Comparison of ENCODE assay signal across 8 mouse cellular contexts in the genomic region with DNA sequence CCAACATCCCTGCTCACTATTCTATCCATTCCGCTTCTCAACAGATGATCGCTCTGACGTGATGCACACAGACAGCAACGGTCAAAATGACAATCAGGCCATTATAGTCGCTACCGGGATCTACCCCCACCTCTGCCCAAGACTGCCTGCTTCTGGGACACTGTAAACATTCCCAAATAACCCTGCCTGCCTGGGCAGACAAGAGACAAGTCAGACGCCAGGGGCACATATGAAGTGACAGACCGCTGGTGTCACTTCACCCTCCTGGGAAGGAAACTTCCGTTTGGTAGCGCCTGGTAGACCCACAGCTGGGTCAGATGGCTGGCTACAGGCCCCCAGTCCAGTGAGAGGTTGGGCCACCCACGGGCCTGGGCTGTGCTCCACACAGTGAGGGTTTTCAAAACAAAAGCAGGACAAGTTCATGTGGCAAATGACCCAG. TPM values are rescaled to one million over a fixed set of nuclear protein-coding genes. Genes with fewer than 3 reads are reported as not detected.
DNase-seq lines count a peak whose midpoint lies in the region; ATAC-seq and TF ChIP-seq lines count a peak whose summit lies in the region.

No protein-coding gene starts in this region.

- WGBS in forebrain, postnatal 0 days, result 31% methylated on average over 11 of the region's 11 CpGs
- WGBS in limb, embryonic 10.5 days, result 43% methylated on average over 11 of the region's 11 CpGs
- WGBS in neural tube, embryonic 11.5 days, result 33% methylated on average over 11 of the region's 11 CpGs

- H3K36me3 ChIP-seq in forebrain, postnatal 0 days (ENCODE audit: insufficient read depth), result no peaks in the 10 kb centered on the region
- no peaks in the 10 kb centered on the region for H3K36me3 ChIP-seq in limb, embryonic 10.5 days
- no peaks in the 10 kb centered on the region for H3K36me3 ChIP-seq in neural tube, embryonic 11.5 days (ENCODE audit: control insufficient read depth, insufficient read depth, low read length)

- peak overlapping the region; percentile 68; the same call in 1 of the 2 replicates for H3K27ac ChIP-seq in forebrain, postnatal 0 days (ENCODE audit: low read depth, low read length)
- no peak overlapping the region for H3K27ac ChIP-seq in limb, embryonic 10.5 days
- H3K27ac ChIP-seq in neural tube, embryonic 11.5 days (ENCODE audit: low read depth, low read length), result no peak overlapping the region

- ATAC-seq in forebrain, postnatal 0 days, result peak; percentile 5; the same call in 1 of the 2 replicates
- ATAC-seq in neural tube, embryonic 11.5 days (ENCODE audit: insufficient read depth, low FRiP score, low TSS enrichment), result no peak
- no peak for ATAC-seq in megakaryocyte-erythroid progenitor cell, adult 5-6 weeks (replicated peaks; ENCODE audit: low FRiP score, low TSS enrichment, poor library complexity, severe bottlenecking)

- H3K4me3 ChIP-seq in forebrain, postnatal 0 days (ENCODE audit: low read depth, low read length), result peak overlapping the region; percentile 67
- H3K4me3 ChIP-seq in limb, embryonic 10.5 days, result peak overlapping the region; percentile 90
- peak overlapping the region; percentile 73; the same call in 1 of the 2 replicates for H3K4me3 ChIP-seq in neural tube, embryonic 11.5 days (ENCODE audit: low read depth, low read length)

- H3K27me3 ChIP-seq in forebrain, postnatal 0 days (ENCODE audit: insufficient read depth, low read length), result no peaks in the 10 kb centered on the region
- H3K27me3 ChIP-seq in limb, embryonic 10.5 days (ENCODE audit: low read depth, poor library complexity, severe bottlenecking), result peaks cover 29% of the 10 kb centered on the region
- peaks cover 7% of the 10 kb centered on the region for H3K27me3 ChIP-seq in neural tube, embryonic 11.5 days (ENCODE audit: control insufficient read depth, insufficient read depth, low read length)

- peak overlapping the region; percentile 79 for H3K4me2 ChIP-seq in forebrain, postnatal 0 days (ENCODE audit: low read depth)
- H3K4me2 ChIP-seq in neural tube, embryonic 11.5 days (ENCODE audit: low read depth), result peak overlapping the region; percentile 96

- peak; percentile 40 for DNase-seq in left cerebral cortex, postnatal 4 days
- no peak for DNase-seq in left cerebral cortex, postnatal 25 days (ENCODE audit: low spot score in 2 of 2)
- DNase-seq in brain, adult 2 months (ENCODE audit: low read depth, low spot score), result peak; percentile 71
- DNase-seq in forebrain, postnatal 0 days, result no peak
- no peak for DNase-seq in limb, embryonic 10.5 days (ENCODE audit: low spot score)
- no peak for DNase-seq in neural tube, embryonic 11.5 days (ENCODE audit: low spot score)
- DNase-seq in adrenal gland, postnatal 14 days, result no peak

- peaks cover 27% of the 10 kb centered on the region for H3K4me1 ChIP-seq in forebrain, postnatal 0 days (ENCODE audit: insufficient read depth)
- peaks cover 39% of the 10 kb centered on the region for H3K4me1 ChIP-seq in limb, embryonic 10.5 days
- H3K4me1 ChIP-seq in neural tube, embryonic 11.5 days (ENCODE audit: control insufficient read depth, insufficient read depth, low read length), result no peaks in the 10 kb centered on the region; the same call in 1 of the 2 replicates

- intact Hi-C loops in left cerebral cortex, postnatal 4 days (cut with DNase I), result no loop called here
- intact Hi-C loops in left cerebral cortex, postnatal 25 days (cut with DNase I), result no loop called here

- no peaks in the 10 kb centered on the region for H3K9me3 ChIP-seq in forebrain, postnatal 0 days (ENCODE audit: low read length)
- H3K9me3 ChIP-seq in limb, embryonic 10.5 days (replicated peaks), result no peaks in the 10 kb centered on the region
- no peaks in the 10 kb centered on the region for H3K9me3 ChIP-seq in neural tube, embryonic 11.5 days (ENCODE audit: control insufficient read depth, low read length)

- peak overlapping the region; percentile 80 for H3K9ac ChIP-seq in forebrain, postnatal 0 days
- no peak overlapping the region for H3K9ac ChIP-seq in neural tube, embryonic 11.5 days (ENCODE audit: low read length)

- no peak for TF ChIP-seq CTCF in forebrain, postnatal 0 days (IDR thresholded peaks at IDR 0.05; ENCODE audit: low read depth)

RNA-seq across cellular contexts. Expression of a gene that starts 1.4 kb away (rescaled TPM):
- total RNA-seq in left cerebral cortex, postnatal 4 days (2021), result 10 to 100 TPM; 53.9 to 62.5 TPM
- total RNA-seq in left cerebral cortex, postnatal 25 days (2021), result 10 to 100 TPM; 86.3 to 97.1 TPM
- 10.2 and 16.5 TPM in 2 replicates for total RNA-seq in forebrain, postnatal 0 days (2014; rRNA removed)
- 9.8 and 14.2 TPM in 2 replicates for polyA plus RNA-seq in forebrain, postnatal 0 days (2015; fragmentation: Nextera tagmentation; extraction: Ambion mirVana)
- polyA plus RNA-seq in limb, embryonic 10.5 days (2016; fragmentation: Nextera tagmentation; extraction: Ambion mirVana), result 5.9 and 6.0 TPM in 2 replicates
- 6.7 and 7.4 TPM in 2 replicates for polyA plus RNA-seq in neural tube, embryonic 11.5 days (2014; fragmentation: Nextera tagmentation; extraction: Ambion mirVana)
- 38.5 and 38.8 TPM in 2 replicates for total RNA-seq in megakaryocyte-erythroid progenitor cell, adult 5-6 weeks (2014; fragmentation: Nextera tagmentation)
- total RNA-seq in megakaryocyte-erythroid progenitor cell, adult 5-6 weeks (2017), result 16.0 and 18.0 TPM in 2 replicates
- 9.5 and 20.0 TPM in 2 replicates for total RNA-seq in adrenal gland, postnatal 14 days (2021)

RNA-seq across cellular contexts. Expression of a gene that starts 54.3 kb away (rescaled TPM):
- 10 to 100 TPM in 1 of 2 experiments, 1 to 10 TPM in 1; 8.6 to 11.0 TPM for total RNA-seq in left cerebral cortex, postnatal 4 days (2021)
- total RNA-seq in left cerebral cortex, postnatal 25 days (2021), result 10 to 100 TPM; 11.6 to 16.9 TPM
- 13.8 and 13.9 TPM in 2 replicates for total RNA-seq in forebrain, postnatal 0 days (2014; rRNA removed)
- polyA plus RNA-seq in forebrain, postnatal 0 days (2015; fragmentation: Nextera tagmentation; extraction: Ambion mirVana), result 34.3 and 35.1 TPM in 2 replicates
- polyA plus RNA-seq in limb, embryonic 10.5 days (2016; fragmentation: Nextera tagmentation; extraction: Ambion mirVana), result 14.3 and 18.6 TPM in 2 replicates
- polyA plus RNA-seq in neural tube, embryonic 11.5 days (2014; fragmentation: Nextera tagmentation; extraction: Ambion mirVana), result 149 and 170 TPM in 2 replicates
- total RNA-seq in megakaryocyte-erythroid progenitor cell, adult 5-6 weeks (2014; fragmentation: Nextera tagmentation), result 3.4 and 6.4 TPM in 2 replicates
- total RNA-seq in megakaryocyte-erythroid progenitor cell, adult 5-6 weeks (2017), result 11.5 and 12.9 TPM in 2 replicates
- 51.7 and 63.2 TPM in 2 replicates for total RNA-seq in adrenal gland, postnatal 14 days (2021)

Comparison
In these comparisons a context has a peak if more than half of its experiments do, and no peak if none do; other contexts are left out.
1. DNase-seq: peak in left cerebral cortex, postnatal 4 days (single experiment) and brain, adult 2 months (single experiment); none in left cerebral cortex, postnatal 25 days (0 of 2), forebrain, postnatal 0 days (single experiment), limb, embryonic 10.5 days (single experiment), neural tube, embryonic 11.5 days (single experiment) and adrenal gland, postnatal 14 days (single experiment).
2. Peak in every context shown above with its lines, with median percentiles within 50 percentile points of each other: H3K4me3 ChIP-seq.